Mouse (Mus musculus): ENCODE results near the gene Arfgap3. TPM values are rescaled to one million over a fixed set of nuclear protein-coding genes. Genes with fewer than 3 reads are reported as not detected.

Gene Arfgap3
- total RNA-seq, 1 experiment from 2014 or later: 25.5 TPM

GRCm38 (mm10) chr15:83255944-83256343 is 94.1 kb downstream of the Arfgap3 start:
- ATAC-seq (replicated peaks; ENCODE audit: low read depth, poor library complexity, severe bottlenecking): no peak

GRCm38 (mm10) chr15:83255191-83255782 is 94.8 kb downstream of the Arfgap3 start:
- ATAC-seq (replicated peaks; ENCODE audit: low read depth, poor library complexity, severe bottlenecking): no peak

- no peak for ATAC-seq (replicated peaks; ENCODE audit: low read depth, poor library complexity, severe bottlenecking)
Observed at GRCm38 (mm10) chr15:83254372-83255070, 95.5 kb downstream of the Arfgap3 start.

GRCm38 (mm10) chr15:83252060-83252459 is 98.0 kb downstream of the Arfgap3 start:
- no peak for ATAC-seq (replicated peaks; ENCODE audit: low read depth, poor library complexity, severe bottlenecking)

GRCm38 (mm10) chr15:83251176-83252004 is 98.7 kb downstream of the Arfgap3 start, which contains the start of gene A4galt:
Gene A4galt (minus strand): TSS chr15:83251774.
- no peak for ATAC-seq (replicated peaks; ENCODE audit: low read depth, poor library complexity, severe bottlenecking)

- ATAC-seq (replicated peaks; ENCODE audit: low read depth, poor library complexity, severe bottlenecking): no peak
Observed at GRCm38 (mm10) chr15:83250651-83251175, 99.3 kb downstream of the Arfgap3 start.

Other genes starting within 250 kb of the Arfgap3 start
- gene Rrp7a, start 227.4 kb downstream of the Arfgap3 start, total RNA-seq (2017): 87.5 and 106 TPM in 2 replicates
- gene Poldip3, start 200.9 kb downstream of the Arfgap3 start, total RNA-seq (2017): 70.1 and 94.4 TPM in 2 replicates
- gene Cyb5r3, start 177.7 kb downstream of the Arfgap3 start, total RNA-seq (2017): 31.7 and 34.9 TPM in 2 replicates
- not detected in 2 replicates for gene A4galt, start 98.5 kb downstream of the Arfgap3 start, total RNA-seq (2017)
- gene Pacsin2, start 114.4 kb upstream of the Arfgap3 start, total RNA-seq (2017): 98.3 and 123 TPM in 2 replicates
- gene Ttll1, start 160.6 kb upstream of the Arfgap3 start, total RNA-seq (2017): 6.3 and 8.5 TPM in 2 replicates
- gene Bik, start 176.6 kb upstream of the Arfgap3 start, total RNA-seq (2017): not detected in 2 replicates
- 60.8 and 78.3 TPM in 2 replicates for gene Tspo, start 213.3 kb upstream of the Arfgap3 start, total RNA-seq (2017)
- gene Mcat, start 213.5 kb upstream of the Arfgap3 start, total RNA-seq (2017): 15.0 and 25.3 TPM in 2 replicates
- gene Ttll12, start 244.9 kb upstream of the Arfgap3 start, total RNA-seq (2017): 22.5 and 26.0 TPM in 2 replicates